Mouse (Mus musculus) MEL-GATA-1-ER (cell line): Measurements from ENCODE around the gene Gm43951.
"Not testable (repeated sequence)": the region's sequence is repeated elsewhere in the genome, so short reads cannot be mapped to it uniquely, and the experiment has no call there.

Source experiments
- DNase-seq: peaks from one replicate; pipeline ENCODE4 v3.0.0-alpha.2; 2012; ENCODE audit warnings: low read depth; ENCODE audit errors: extremely low read depth

Gene Gm43951

DNA sequence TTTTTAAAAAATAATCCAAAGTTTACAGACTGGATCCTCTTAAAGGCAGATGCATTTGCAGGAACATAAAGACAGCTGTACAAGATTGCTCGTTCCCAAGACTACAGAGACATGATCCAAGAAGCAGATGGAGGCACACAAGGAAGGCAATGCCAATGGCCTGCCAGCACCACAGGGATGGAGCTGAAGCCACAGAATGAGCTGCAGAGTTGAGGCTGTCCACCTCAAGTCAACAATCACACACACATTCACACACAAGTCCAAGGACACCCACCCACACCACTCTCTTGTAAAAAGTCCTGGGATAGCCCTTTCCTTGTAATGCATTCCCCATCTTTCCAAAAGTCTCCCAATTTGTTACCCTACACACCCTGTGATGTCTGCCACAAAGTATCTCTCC lies 3.2 kb downstream of the Gm43951 start:
- no peak for DNase-seq

DNA sequence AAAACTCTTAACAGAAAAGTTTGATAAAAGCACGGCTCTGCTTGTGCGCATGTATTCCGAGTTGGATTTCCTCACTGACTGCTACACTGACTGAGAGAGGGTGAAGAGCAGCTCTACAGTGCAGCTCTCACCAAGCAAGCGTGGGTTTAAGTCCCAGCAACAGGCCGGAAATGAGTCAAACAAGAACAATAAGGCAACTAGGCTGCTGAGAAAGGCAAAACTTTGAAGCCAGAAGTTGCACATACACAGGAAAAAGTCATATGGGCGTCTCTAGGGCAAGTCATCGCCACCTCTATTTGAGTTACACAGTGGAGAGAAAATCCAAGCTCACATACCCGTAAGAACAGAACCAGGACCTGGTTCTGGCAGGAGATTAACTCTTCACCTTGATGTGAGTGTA lies 10.1 kb downstream of the Gm43951 start:
- DNase-seq, result no peak

DNA sequence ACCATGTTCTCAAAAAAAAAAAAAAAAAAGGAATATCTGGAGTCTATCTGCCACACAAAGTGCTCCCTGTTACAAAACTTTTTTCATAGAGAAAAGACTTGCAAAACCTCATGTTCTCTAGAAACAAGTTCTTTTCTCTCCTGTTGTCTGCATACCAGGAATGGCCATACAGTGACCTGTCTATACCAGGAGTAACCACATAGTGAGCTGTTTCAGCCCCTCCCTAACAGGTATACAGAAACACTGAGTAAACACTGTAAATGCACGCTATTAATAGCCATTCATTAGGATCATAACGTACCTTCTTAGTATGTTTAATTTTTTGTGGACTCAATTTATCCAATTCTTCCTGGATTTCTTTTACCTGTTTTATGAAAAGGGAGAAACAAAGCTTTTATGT lies 12.4 kb downstream of the Gm43951 start:
- DNase-seq, result no peak

DNA sequence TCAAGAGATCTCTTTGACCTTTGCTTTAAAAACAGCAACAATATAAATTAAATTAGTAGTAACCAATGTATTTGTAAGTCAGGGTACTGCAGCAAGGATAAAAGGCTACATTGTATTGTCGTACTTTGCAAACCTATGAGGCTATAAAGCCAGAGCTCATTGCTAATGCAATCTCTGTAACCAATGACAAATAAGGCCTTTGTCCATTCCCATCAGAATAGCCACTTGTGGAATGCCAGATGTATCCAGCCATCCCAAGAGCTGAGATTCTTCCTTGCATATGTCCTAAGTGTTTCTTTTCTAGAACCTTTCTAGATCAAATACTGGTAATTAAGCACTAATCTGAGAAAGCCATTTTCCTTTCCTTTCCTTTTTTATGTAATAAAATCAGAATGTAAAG lies 15.8 kb downstream of the Gm43951 start:
- DNase-seq, result no peak

DNA sequence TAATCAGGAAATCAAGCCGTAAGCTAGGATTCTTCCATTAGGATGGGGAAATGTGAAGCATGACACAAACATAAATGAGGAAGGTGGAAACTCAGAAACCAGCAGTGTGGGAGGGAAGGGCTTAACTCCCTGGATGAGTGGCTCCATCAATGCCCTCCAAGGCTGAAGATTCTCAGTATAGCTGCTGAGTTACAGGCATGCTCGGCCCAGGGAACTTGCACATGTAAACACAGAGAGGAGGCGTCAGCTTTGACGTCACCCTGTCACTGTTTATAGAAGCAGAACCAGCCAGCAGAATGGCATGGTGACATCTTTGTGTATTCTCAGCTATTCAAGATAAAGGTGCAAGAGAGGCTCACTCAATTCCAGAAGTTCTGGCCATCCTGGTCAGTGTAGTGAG lies 22.4 kb downstream of the Gm43951 start:
- DNase-seq, result no peak

DNA sequence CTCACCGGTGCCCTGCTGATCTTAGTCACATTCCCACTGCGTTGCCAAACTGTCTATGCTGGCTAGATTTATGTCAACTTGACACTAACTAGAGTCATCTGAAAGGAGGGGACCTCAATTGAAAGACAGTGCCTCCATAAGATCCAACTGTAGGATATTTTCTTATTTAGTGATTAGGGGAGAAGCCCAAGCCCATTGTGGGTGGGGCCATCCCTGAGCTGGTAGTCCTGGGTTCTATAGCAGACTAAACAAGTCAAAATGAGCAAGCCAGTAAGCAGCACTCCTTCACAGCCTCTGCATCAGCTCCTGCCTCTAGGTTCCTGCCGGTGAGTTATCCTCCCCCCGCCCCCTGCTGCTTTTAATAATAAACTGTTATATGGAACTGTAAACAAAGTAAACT lies 25.5 kb downstream of the Gm43951 start:
- no peak for DNase-seq

DNA sequence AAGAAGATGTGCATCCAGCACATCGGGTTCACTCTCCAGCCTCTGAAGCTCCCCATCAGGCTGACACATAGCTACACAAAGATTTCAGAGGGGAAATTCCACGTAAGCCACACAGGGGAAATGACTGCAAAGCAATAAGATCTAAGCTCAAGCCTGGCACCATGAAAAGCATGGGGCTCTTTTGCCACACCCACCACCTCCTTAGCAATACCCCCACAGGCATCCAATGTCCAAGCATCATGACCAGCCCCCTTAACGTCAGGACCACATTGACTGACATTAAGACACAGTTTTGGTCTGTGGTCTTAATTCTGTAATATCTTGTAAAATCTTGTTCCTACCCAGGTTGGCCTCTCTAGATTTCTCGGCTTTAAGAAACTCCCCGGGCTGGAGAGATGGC lies 26.1 kb downstream of the Gm43951 start:
- DNase-seq, result no peak

DNA sequence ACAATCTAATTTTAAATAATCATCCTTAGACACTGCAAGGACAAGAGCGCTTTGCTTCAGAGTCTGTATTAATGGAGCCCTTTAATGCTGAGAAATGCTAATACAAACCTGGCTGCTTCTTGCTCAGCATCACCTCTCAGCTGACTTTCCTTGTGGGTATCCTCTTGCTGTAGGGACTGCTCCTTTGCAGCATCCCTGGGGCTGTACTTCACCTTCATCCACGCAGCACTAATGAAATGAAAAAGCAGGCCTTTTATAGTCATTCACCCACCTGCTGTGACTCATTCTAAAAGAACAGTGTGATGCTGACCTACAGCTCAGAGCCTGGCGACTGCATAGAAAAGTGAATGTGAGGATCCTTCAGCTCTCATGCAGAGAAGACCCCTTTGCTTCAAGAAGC lies 30.1 kb downstream of the Gm43951 start:
- no peak for DNase-seq

DNA sequence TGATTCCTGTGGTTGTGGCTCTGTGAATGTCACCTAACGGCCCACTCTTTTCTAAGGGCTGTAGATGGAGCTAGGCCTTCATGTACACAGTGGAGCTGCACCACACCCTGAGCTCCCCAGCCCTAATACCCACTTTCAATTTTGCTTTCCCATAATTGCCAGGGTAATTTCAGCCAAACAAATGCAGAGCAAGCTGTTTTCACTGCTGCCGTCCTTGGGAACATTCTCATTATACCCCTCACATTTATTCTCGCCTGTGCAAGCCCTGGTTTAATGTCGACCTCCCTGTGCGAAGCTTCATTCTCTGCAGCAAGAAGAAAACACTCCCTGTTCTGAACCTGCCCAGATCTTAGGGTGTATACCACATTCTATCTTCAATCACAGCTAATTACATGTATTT lies 30.7 kb downstream of the Gm43951 start:
- no peak for DNase-seq

DNA sequence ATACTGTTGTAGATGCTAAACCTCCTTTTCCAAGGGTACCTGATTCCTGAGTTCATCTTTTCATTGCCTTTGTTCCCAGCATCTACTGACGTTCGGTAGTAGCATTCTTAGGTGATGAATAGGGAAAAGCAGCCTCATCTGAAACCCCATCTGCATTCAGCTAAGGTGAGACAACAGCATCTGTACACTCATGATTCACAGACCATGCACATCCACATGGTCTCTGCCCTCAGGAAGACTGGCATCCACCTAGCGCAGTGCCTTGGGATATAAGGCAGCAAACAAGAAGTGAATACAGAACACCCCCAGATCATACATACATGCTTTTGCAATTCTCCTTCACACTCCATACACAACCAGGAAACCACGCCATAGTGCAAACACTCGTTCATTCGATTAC lies 31.9 kb downstream of the Gm43951 start:
- DNase-seq, result no peak

DNA sequence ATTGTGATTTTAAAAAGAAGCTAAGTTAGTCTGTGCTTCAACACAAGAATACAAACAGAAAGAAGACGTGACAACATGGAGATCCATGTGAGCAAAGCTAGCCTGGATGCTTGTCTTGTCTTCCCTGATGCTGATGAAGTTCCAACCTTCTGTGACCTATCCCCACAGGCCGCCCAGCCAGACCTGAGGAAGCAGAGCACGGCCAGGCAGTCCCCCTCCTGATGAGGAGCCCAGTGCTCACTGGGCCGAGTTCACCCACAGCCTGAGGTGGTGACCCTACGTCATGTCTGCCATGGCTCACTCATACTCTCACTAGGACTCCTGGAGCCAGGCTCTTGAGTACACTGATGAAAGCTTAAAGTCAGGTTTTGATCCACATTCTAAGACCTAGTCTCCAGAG lies 33.1 kb downstream of the Gm43951 start:
- DNase-seq, result no peak

DNA sequence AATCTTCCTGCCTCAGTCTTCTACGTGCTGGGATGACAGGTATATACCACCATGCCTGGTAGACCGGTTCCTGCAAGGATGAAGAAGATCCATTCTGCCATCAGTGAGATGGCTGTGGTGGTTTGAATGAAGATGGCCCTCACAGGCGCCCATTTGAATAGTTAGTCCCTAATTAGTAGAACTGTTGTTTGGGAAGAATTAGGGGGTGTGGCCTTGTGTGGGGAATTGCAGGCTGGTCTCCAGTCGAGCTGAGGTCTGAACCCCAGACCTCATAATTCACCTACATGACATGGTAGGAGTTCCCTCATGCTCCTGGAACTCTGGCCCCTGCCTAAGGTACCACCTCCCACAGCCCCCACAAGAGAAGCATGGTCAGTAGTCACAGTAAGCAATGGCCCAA lies 34.7 kb downstream of the Gm43951 start:
- not testable (repeated sequence) for DNase-seq

DNA sequence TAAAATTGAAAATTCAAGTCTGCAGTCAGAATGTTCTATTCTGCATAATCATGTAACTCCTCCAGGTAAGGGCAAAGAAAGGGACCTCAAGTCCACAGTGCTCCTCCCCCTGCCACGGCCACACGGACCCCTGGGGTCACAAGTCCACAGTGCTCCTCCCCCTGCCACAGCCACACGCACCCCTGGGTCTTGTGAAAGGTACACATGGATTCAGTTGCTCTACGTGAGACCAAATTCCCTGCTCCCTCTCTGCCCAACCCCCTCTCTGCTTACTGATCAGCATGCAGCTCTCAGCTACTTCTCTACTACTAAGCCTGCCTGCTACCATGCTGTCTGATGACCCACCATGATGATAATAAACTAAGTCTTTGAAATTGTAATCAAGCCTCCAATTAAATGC lies 36.8 kb downstream of the Gm43951 start:
- DNase-seq, result no peak

DNA sequence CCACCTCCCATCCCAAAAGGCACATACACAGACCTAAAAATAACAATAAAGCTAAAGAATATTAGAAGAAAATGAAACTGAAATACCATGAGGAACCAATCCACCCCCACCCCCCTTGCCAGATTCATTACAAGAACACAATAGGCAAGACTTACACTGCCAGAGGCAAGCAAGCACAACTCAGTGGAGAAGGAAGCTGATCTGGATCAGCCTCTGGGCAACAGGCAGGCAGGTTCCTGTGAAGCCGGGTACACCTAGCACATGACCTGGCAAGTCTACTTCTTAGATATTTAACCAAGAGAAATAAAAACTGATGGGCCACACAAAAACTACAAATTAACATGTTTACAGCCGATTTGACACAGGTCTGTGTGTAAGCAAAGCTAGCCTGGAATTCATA lies 43.4 kb downstream of the Gm43951 start:
- no peak for DNase-seq

DNA sequence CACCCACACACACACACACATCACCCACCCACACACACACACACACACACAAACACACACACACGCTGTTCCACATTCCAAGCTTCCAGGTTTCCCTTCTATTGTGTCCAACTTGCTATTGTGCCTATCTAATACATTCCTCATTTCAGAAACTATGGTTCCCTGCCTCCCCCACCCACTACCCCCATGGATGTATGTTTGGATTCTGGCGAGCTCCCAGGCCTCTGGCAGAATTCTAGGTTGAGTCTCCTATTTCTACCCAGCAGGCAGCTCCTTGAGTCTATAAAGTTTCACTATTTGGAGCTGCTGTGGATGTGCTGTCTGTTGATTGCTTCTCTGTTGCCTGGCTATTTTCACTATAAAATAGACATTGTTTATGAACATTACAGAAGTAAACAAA lies 50.0 kb downstream of the Gm43951 start:
- no peak for DNase-seq

DNA sequence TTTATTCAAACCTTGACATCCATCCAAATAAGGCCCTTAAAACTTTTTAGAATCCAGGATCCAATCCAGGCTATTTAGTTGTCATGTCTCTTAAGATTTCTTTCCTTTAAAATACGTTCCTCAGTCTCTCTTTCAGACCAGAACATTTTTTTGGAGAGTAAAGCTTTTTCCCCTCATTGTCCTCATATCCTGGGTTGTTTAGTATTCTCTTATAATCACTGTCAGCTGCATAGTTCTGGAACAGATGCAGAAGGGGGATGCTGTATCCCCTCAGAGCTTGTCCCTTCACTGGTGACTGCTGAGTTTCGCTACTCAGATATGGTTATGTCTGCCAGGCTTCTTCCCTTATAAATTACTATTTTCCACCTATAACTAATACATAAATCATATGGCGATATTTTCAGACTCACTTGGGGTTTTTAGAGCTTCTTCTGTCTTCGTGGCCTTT lies 50.6 kb downstream of the Gm43951 start:
- DNase-seq, result no peak

DNA sequence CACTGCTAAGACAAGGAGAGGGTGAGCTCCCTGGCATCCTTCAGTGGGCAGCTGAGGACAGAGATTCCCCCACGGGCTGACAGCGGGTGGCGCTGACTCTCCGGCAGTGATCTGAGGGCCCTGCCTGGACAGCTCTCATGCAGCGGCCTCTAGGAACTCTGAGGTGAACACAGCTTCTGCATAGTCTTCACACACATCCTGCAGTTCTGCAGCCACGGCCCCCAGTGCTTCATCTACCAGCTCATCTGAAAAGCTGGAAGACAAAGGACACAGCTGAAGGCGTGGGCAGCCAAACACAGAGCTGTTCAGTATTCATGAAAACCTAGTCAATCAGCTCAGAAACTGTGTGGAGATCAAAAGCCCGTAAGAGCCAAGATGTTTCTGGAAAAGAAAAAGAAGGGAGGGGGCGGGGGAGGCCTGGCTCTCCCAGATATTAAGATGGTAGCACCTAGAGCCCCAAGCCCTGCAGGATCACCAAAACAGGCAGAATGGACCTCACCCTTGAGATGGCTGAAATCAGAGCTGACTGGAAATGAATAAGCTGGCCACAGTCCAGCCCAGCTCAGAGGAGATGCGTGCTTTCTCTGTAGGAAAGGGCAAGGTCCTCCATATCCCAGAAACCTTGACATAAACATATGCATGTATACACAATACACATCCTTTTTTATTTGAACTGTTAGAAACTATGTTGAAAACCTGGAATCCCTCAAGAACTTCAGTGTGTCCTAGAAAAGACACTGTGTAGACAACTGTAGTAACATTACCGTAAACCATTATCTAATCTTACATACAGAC lies 51.3 kb downstream of the Gm43951 start:
- no peak for DNase-seq
